Mouse (Mus musculus) naive thymus-derived CD4-positive, alpha-beta T cell, adult 2 months (primary cell): ENCODE data around the gene Ccl12.

Experiments used
- DNase-seq: peaks from one replicate; pipeline ENCODE4 v3.0.0-alpha.2; 2011; ENCODE audit warnings: low read depth

The Ccl12 gene

GRCm38 (mm10) chr11:82139492-82140094 lies 37.9 kb downstream of the Ccl12 start:
- no peak for DNase-seq
